Mouse (Mus musculus) CH12.LX (cell line): ENCODE results near the gene Rab5if. TPM values are rescaled to one million over a fixed set of nuclear protein-coding genes. Genes with fewer than 3 reads are reported as not detected.
A peak's percentile ranks its signal among the peaks of the same experiment; 100 is the strongest.
"Not testable (repeated sequence)": the region's sequence is repeated elsewhere in the genome, so short reads cannot be mapped to it uniquely, and the experiment has no call there.

Experiments
- DNase-seq: peaks from one replicate; pipeline ENCODE4 v3.0.0-alpha.2; 2013; ENCODE audit errors: extremely low read depth
- H3K27ac ChIP-seq: 2 replicates; pipeline ENCODE4 v1.5.1; 2012; ENCODE audit warnings: low read depth, mild to moderate bottlenecking, control low read depth, moderate library complexity; ENCODE audit not compliant: insufficient read depth
- H3K27me3 ChIP-seq: replicated peaks from 2 replicates; pipeline ENCODE3; 2012; ENCODE audit warnings: inconsistent platforms
- H3K36me3 ChIP-seq, 2 experiments: replicated peaks in 1 of 2; 2 replicates each; pipeline versions ENCODE3 to v1.6.1; 2012; ENCODE audit warnings: inconsistent platforms in 1 of 2, low read length in 1 of 2, mild to moderate bottlenecking in 1 of 2, mixed read lengths in 1 of 2, moderate library complexity in 1 of 2; ENCODE audit not compliant: control insufficient read depth in 1 of 2, insufficient read depth in 1 of 2
- H3K4me1 ChIP-seq, 2 experiments: 2 replicates each; pipeline ENCODE4 v1.6.1; 2012; ENCODE audit warnings: inconsistent platforms in 1 of 2, moderate library complexity in 1 of 2; ENCODE audit not compliant: insufficient read depth in 2 of 2, control insufficient read depth in 1 of 2
- H3K4me2 ChIP-seq: 2 replicates; pipeline ENCODE4 v1.6.1; 2012; ENCODE audit warnings: low read depth, mild to moderate bottlenecking, control low read depth; ENCODE audit not compliant: poor library complexity, insufficient read depth, severe bottlenecking
- H3K4me3 ChIP-seq, 3 experiments: fragments of 150-350 bp in 1 of 3; sonication (generic) in 1 of 3; replicated peaks in 1 of 3; 2 replicates each; pipeline versions ENCODE3 to v1.5.1; 2011 to 2012; ENCODE audit warnings: low read depth in 2 of 3, low read length in 2 of 3, mild to moderate bottlenecking in 2 of 3, moderate library complexity in 2 of 3, control low read depth in 1 of 3, improper control_type of control experiment in 1 of 3, inconsistent platforms in 1 of 3, mixed read lengths in 1 of 3; ENCODE audit not compliant: poor library complexity in 1 of 3
- H3K79me2 ChIP-seq: replicated peaks from 2 replicates; pipeline ENCODE4 v1.6.1; 2012; ENCODE audit warnings: mild to moderate bottlenecking, moderate library complexity; ENCODE audit not compliant: control insufficient read depth, poor library complexity, insufficient read depth, severe bottlenecking; ENCODE audit errors: extremely low read depth
- H3K9ac ChIP-seq: 2 replicates; pipeline ENCODE4 v1.6.1; 2012; ENCODE audit warnings: low read depth, mild to moderate bottlenecking, control low read depth, moderate library complexity; ENCODE audit not compliant: insufficient read depth
- H3K9me3 ChIP-seq: replicated peaks from 2 replicates; pipeline ENCODE3; 2012; ENCODE audit warnings: low read length, inconsistent platforms, mixed read lengths
- BHLHE40 ChIP-seq: IDR thresholded peaks from 2 replicates; pipeline ENCODE4 v1.6.1; 2011; ENCODE audit warnings: mild to moderate bottlenecking, low read depth, low read length, improper control_type of control experiment
- E2F4 ChIP-seq: IDR thresholded peaks from 2 replicates; pipeline ENCODE4 v1.6.1; 2011; ENCODE audit warnings: low read depth, low read length, improper control_type of control experiment; ENCODE audit not compliant: insufficient replicate concordance
- ELF1 ChIP-seq: IDR thresholded peaks from 2 replicates; pipeline ENCODE4 v1.6.1; 2014; ENCODE audit warnings: low read depth, mild to moderate bottlenecking, inconsistent platforms, low read length, improper control_type of control experiment
- EP300 ChIP-seq: IDR thresholded peaks from 2 replicates; pipeline ENCODE4 v1.6.1; 2011; ENCODE audit warnings: low read length, improper control_type of control experiment
- IRF4 ChIP-seq: IDR thresholded peaks from 2 replicates; pipeline ENCODE4 v1.6.1; 2014; ENCODE audit warnings: low read depth, mild to moderate bottlenecking, inconsistent platforms, low read length, improper control_type of control experiment
- JUN ChIP-seq: IDR thresholded peaks from 2 replicates; pipeline ENCODE4 v1.6.1; 2011; ENCODE audit warnings: low read depth, mild to moderate bottlenecking, low read length, improper control_type of control experiment, moderate library complexity; ENCODE audit not compliant: insufficient read depth
- MAFK ChIP-seq: IDR thresholded peaks from 2 replicates; pipeline ENCODE4 v1.6.1; 2011; ENCODE audit warnings: low read length, improper control_type of control experiment; ENCODE audit not compliant: insufficient replicate concordance
- MAZ ChIP-seq: IDR thresholded peaks from 2 replicates; pipeline ENCODE4 v1.6.1; 2012; ENCODE audit warnings: low read depth, mild to moderate bottlenecking, inconsistent platforms, low read length, improper control_type of control experiment, moderate library complexity
- MEF2A ChIP-seq: IDR thresholded peaks from 2 replicates; pipeline ENCODE4 v1.6.1; 2014; ENCODE audit warnings: low read depth, mild to moderate bottlenecking, inconsistent platforms, low read length, improper control_type of control experiment, borderline replicate concordance
- NELFE ChIP-seq: IDR thresholded peaks from 2 replicates; pipeline ENCODE4 v1.6.1; 2011; ENCODE audit warnings: low read depth, low read length, improper control_type of control experiment
- PAX5 ChIP-seq: IDR thresholded peaks from 2 replicates; pipeline ENCODE4 v1.6.1; 2012; ENCODE audit warnings: low read length, inconsistent platforms, mixed read lengths
- POLR2AphosphoS2 ChIP-seq: IDR thresholded peaks from 2 replicates; pipeline ENCODE4 v1.6.1; 2011; ENCODE audit warnings: low read depth, low read length, improper control_type of control experiment
- RAD21 ChIP-seq: IDR thresholded peaks from 2 replicates; pipeline ENCODE4 v1.6.1; 2011; ENCODE audit warnings: low read depth, mild to moderate bottlenecking, low read length, improper control_type of control experiment, moderate library complexity
- USF2 ChIP-seq: conservative IDR thresholded peaks from 2 replicates; pipeline ENCODE4 v1.6.1; 2011; ENCODE audit warnings: low read depth, low read length, improper control_type of control experiment
- ZKSCAN1 ChIP-seq: IDR thresholded peaks from 2 replicates; pipeline ENCODE4 v1.6.1; 2012; ENCODE audit warnings: low read depth, inconsistent platforms, low read length, improper control_type of control experiment, borderline replicate concordance
- ZMIZ1 ChIP-seq: IDR thresholded peaks from 2 replicates; pipeline ENCODE4 v1.6.1; 2012; ENCODE audit warnings: low read depth, mild to moderate bottlenecking, inconsistent platforms, low read length, improper control_type of control experiment
- ZNF384 ChIP-seq: IDR thresholded peaks from 2 replicates; pipeline ENCODE4 v1.6.1; 2012; ENCODE audit warnings: low read depth, low read length, improper control_type of control experiment, inconsistent platforms
- dilution Hi-C: fragments of 300-500 bp; cut with MboI; formaldehyde crosslinking; loops from 2 replicates; pipeline ENCODE4 v1.14.3; 2020; ENCODE audit warnings: low sequenced_read_pairs; ENCODE audit not compliant: extremely low pct_unique_long_range_greater_than_20kb, extremely low pct_ligation_motif_present
- in situ Hi-C: fragments of 300-500 bp; cut with MboI; formaldehyde crosslinking; loops from 3 replicates; pipeline ENCODE4 v1.14.3; 2019; ENCODE audit warnings: low sequenced_read_pairs, low pct_ligation_motif_present, low pct_unique_long_range_greater_than_20kb, mixed read lengths
- polyA plus RNA-seq: library from polyadenylated mRNA; unstranded; fragments of >175 nt; gene quantifications from 2 replicates; pipeline ENCODE4 v1.2.1, GENCODE M21; 2012; ENCODE audit warnings: low read depth; ENCODE audit not compliant: insufficient read length
- total RNA-seq, 2 experiments: library from RNA; depleted of rRNA; stranded (reverse); fragments of 300-350 nt in 1 of 2; fragments of >200 nt in 1 of 2; gene quantifications; 2 replicates each; pipeline ENCODE4 v1.2.3; 2012 to 2014

The Rab5if gene
- total and polyA plus RNA-seq, 3 experiments: 111 to 205 (median 186) TPM

DNA sequence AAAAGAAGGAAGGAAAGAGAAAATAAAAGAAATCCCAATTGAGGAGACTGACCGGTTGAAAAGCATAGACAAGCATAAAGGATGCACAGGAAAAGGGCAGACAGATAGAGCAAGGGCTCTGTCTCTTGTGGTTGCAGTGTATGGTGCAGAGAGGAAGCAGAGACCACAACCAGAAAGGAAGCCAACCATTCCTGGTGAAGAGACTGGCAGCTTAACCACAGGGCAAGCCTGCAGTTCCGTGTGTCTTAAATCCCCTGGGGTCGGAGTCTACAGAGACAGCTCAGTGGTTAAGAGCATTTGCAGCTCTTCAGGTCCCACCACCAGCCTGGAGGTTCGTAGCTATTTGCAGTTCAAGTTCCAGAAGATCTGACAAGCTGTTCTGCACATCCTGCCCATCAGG lies 55.6 kb downstream of the Rab5if start:
- H3K4me3 ChIP-seq: no peak overlapping the region
- no peaks in the 10 kb centered on the region for H3K36me3 ChIP-seq
- H3K9ac ChIP-seq: no peak overlapping the region
- peaks cover 3% of the 10 kb centered on the region for H3K27me3 ChIP-seq
- peaks cover 2% of the 10 kb centered on the region for H3K9me3 ChIP-seq
- H3K27ac ChIP-seq: no peak overlapping the region
- H3K4me2 ChIP-seq: no peak overlapping the region
- TF ChIP-seq E2F4 (no peak), PAX5 (no peak), MAFK (0 out of 2 replicates have a peak, but pooled peaks have one; percentile 13), ZNF384 (no peak), MAZ (no peak), POLR2AphosphoS2 (no peak), MEF2A (peak; percentile 49), USF2 (no peak), ELF1 (peak; percentile 46), BHLHE40 (peak; percentile 41), IRF4 (peak; percentile 24; the same call in 1 of the 2 replicates), ZMIZ1 (no peak), EP300 (peak; percentile 66)
- H3K4me1 ChIP-seq: peaks cover 6 to 14% of the 10 kb centered on the region in 2 experiments
- DNase-seq: peak; percentile 77
- no peaks in the 10 kb centered on the region for H3K79me2 ChIP-seq
- in situ Hi-C loops (no loop called here), dilution Hi-C loops (no loop called here)

DNA sequence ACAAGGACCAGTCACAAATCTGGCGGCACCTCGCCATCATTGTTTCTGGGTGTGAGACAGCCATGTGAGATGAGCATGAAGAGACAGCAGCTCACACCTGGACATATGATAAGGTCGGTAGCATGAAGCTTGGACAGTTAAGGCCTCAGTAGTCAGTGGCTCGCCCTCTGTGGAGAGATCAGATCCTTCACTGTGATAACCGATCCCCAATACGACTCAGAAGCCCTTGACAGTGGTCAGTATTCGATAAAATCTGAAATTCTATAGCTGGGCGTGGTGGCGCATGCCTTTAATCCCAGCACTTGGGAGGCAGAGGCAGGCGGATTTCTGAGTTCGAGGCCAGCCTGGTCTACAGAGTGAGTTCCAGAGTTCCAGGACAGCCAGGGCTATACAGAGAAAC lies 56.3 kb downstream of the Rab5if start:
- H3K79me2 ChIP-seq, H3K4me3 ChIP-seq, dilution Hi-C loops: not testable (repeated sequence)

DNA sequence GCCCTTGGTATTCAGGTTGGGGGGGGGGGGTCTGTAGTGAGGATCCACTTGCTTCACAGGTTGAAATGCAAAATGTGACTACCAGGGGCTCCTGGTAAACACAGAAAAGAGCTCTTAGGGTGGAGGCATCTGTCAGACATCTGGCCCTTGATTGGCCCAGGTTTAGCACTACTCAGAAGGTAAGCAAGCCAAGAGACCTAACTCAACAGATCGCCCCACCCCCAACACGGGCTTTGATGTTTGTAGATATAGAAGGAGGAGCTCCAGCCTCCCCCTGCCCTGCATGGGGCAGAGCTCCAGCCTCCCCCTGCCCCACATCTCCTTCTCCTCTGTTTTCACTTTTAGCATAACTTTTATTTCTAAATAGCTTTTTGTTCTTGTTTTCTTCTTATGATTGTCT lies 56.9 kb downstream of the Rab5if start:
- dilution Hi-C loops: no loop called here
- TF ChIP-seq RAD21 (no peak), NELFE (no peak), JUN (no peak), ZKSCAN1 (no peak), BHLHE40 (no peak)
- TF ChIP-seq, all 38 proteins: peak for 0
- H3K4me2 ChIP-seq: no peak overlapping the region
- H3K4me1 ChIP-seq: peaks cover 8 to 23% of the 10 kb centered on the region in 2 experiments
- H3K4me3 ChIP-seq: no peak overlapping the region
- no peaks in the 10 kb centered on the region for H3K79me2 ChIP-seq
- in situ Hi-C loops: loop anchor here (5.0 kb wide), 1 partner anchor 32 kb away; the partner anchor contains the start of gene Sla2
- peaks cover 2% of the 10 kb centered on the region for H3K9me3 ChIP-seq
- no peaks in the 10 kb centered on the region for H3K36me3 ChIP-seq
- DNase-seq: no peak
- peaks cover 3% of the 10 kb centered on the region for H3K27me3 ChIP-seq
- H3K27ac ChIP-seq: no peak overlapping the region
- H3K9ac ChIP-seq: no peak overlapping the region

More for the DNA sequence above, 56.3 kb downstream of the Rab5if start:
- in situ Hi-C loops, DNase-seq, H3K4me2 ChIP-seq, H3K9me3 ChIP-seq, H3K36me3 ChIP-seq, H3K27me3 ChIP-seq, H3K9ac ChIP-seq, H3K27ac ChIP-seq: not testable (repeated sequence)
- peaks cover 6 to 17% of the 10 kb centered on the region in 2 experiments for H3K4me1 ChIP-seq
